ENCODE assay signal across 37 mouse cellular contexts in the genomic region with DNA sequence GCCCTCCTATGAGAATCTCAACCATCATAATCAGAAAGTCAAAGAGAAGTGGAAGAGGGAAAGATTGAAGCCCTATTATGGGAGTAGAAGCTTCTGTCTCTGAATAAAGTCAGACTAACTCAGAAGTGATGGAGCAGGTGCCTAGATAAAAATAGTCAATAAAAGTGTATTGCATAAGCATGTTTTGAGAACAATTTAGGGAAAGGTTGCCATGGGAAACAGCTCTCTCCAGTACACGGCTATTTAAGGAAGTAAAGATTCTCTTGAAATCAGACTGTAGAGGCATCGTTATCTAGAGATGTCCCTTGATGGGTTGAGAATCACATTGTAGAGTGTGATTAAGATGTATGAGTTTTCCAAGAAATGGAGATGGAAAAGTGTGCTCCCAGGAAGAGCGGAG. TPM values are rescaled to one million over a fixed set of nuclear protein-coding genes. Genes with fewer than 3 reads are reported as not detected.
DNase-seq lines count a peak whose midpoint lies in the region.
"Had no signal": no experiment of that assay in that cellular context is flagged by ENCODE, and none has a peak within 500 bp of the region (broad histone marks: within the 10 kb centered on the region; RNA-seq: fewer than 3 reads in every experiment).

No protein-coding gene starts in this region.

- no peak overlapping the region for H3K27ac ChIP-seq in embryonic facial prominence, embryonic 10.5 days (replicated peaks)
- H3K27ac ChIP-seq: embryonic facial prominence, embryonic 12.5 days; forebrain, embryonic 15.5 days; heart, adult 2 months; heart, embryonic 13.5 days; hindbrain, embryonic 14.5 days; liver, embryonic 12.5 days; stomach, postnatal 0 days had no signal

- peaks cover 6% of the 10 kb centered on the region for H3K4me1 ChIP-seq in embryonic facial prominence, embryonic 10.5 days
- H3K4me1 ChIP-seq: embryonic facial prominence, embryonic 12.5 days; heart, embryonic 13.5 days; liver, embryonic 12.5 days had no signal

- H3K36me3 ChIP-seq in embryonic facial prominence, embryonic 10.5 days (replicated peaks): no peaks in the 10 kb centered on the region
- H3K36me3 ChIP-seq: embryonic facial prominence, embryonic 12.5 days; forebrain, embryonic 15.5 days; heart, embryonic 13.5 days; liver, embryonic 12.5 days had no signal

- H3K4me3 ChIP-seq in embryonic facial prominence, embryonic 10.5 days: no peak overlapping the region
- H3K4me3 ChIP-seq: embryonic facial prominence, embryonic 12.5 days; forebrain, embryonic 15.5 days; heart, adult 2 months; heart, embryonic 13.5 days; liver, embryonic 12.5 days had no signal

- DNase-seq in layer of hippocampus, adult 11-12 months (ENCODE audit: low spot score): peak; percentile 24
- no peak for DNase-seq in layer of hippocampus, postnatal 25 days (ENCODE audit: extremely low spot score in 1 of 2, low spot score in 1 of 2)
- DNase-seq in left cerebral cortex, adult 9 months (ENCODE audit: low spot score in 2 of 2): peak; percentile 51 to 66
- DNase-seq in left cerebral cortex, adult 18-20 months (ENCODE audit: low spot score in 2 of 2): no peak
- DNase-seq in left cerebral cortex, postnatal 14 days (ENCODE audit: low spot score in 2 of 2): peak; percentile 19 to 78
- no peak for DNase-seq in embryonic facial prominence, embryonic 10.5 days (ENCODE audit: low spot score)
- DNase-seq: adrenal gland, postnatal 25 days; B cell, adult 2 months; cerebellum, adult 2 months; cerebellum, postnatal 14 days; gastrocnemius, postnatal 36 days; heart, adult 2 months; heart, postnatal 10 days; kidney, adult 11 months; kidney, postnatal 14 days; liver, postnatal 0 days; lung, postnatal 36 days; right cerebral cortex, postnatal 4 days had no signal

- H3K9me3 ChIP-seq in embryonic facial prominence, embryonic 10.5 days: no peaks in the 10 kb centered on the region
- H3K9me3 ChIP-seq: forebrain, embryonic 15.5 days; heart, embryonic 13.5 days; liver, embryonic 12.5 days had no signal

- no peaks in the 10 kb centered on the region for H3K27me3 ChIP-seq in embryonic facial prominence, embryonic 10.5 days (replicated peaks; ENCODE audit: low read depth, poor library complexity, severe bottlenecking)
- H3K27me3 ChIP-seq: embryonic facial prominence, embryonic 12.5 days; forebrain, embryonic 15.5 days; heart, embryonic 13.5 days had no signal

- intact Hi-C loops in left cerebral cortex, postnatal 14 days (cut with DNase I): no loop called here

- WGBS in embryonic facial prominence, embryonic 10.5 days: 92% methylated on average over 3 of the region's 3 CpGs

RNA-seq across cellular contexts. Expression of a gene that starts 1.2 kb away (rescaled TPM):
- under 1 TPM; 0.80 to 0.94 TPM for total RNA-seq in layer of hippocampus, postnatal 25 days (2021)
- 1 to 10 TPM; 2.5 to 2.9 TPM for total RNA-seq in left cerebral cortex, adult 18-20 months (2021)
- 1 to 10 TPM; 3.0 to 4.4 TPM for total RNA-seq in left cerebral cortex, postnatal 14 days (2021)
- not detected in 2 replicates for polyA plus RNA-seq in embryonic facial prominence, embryonic 10.5 days (2016; fragmentation: Nextera tagmentation; extraction: Ambion mirVana)
- total RNA-seq: adrenal gland, adult 18-20 months; adrenal gland, postnatal 25 days; gastrocnemius, adult 18-20 months; gastrocnemius, postnatal 36 days; heart, adult 2 months; heart, postnatal 10 days; hematopoietic stem cell, adult 5-6 weeks; megakaryocyte, adult 5-6 weeks; neutrophil, adult 5-6 weeks had no signal
- polyA plus RNA-seq: brain, embryonic 14.5 days; cerebellum, adult 2 months; embryonic facial prominence, embryonic 12.5 days; forebrain, embryonic 15.5 days; heart, adult 2 months; heart, embryonic 13.5 days; hindbrain, embryonic 14.5 days; kidney, embryonic 14.5 days; limb, embryonic 14.5 days; liver, embryonic 12.5 days; liver, postnatal 0 days; lung, embryonic 16.5 days; midbrain, embryonic 11.5 days; midbrain, embryonic 16.5 days; neural tube, embryonic 11.5 days; spleen, adult 2 months; stomach, postnatal 0 days had no signal

Comparison
In these comparisons a context has a peak if more than half of its experiments do, and no peak if none do; other contexts are left out.
1. DNase-seq: peak in layer of hippocampus, adult 11-12 months (single experiment), left cerebral cortex, adult 9 months (2 of 2) and left cerebral cortex, postnatal 14 days (2 of 2); none in layer of hippocampus, postnatal 25 days (0 of 2), left cerebral cortex, adult 18-20 months (0 of 2) and embryonic facial prominence, embryonic 10.5 days (single experiment).